Mouse (Mus musculus) spleen, adult 10 weeks (tissue): ENCODE results near the gene Cdc25b. TPM values are rescaled to one million over a fixed set of nuclear protein-coding genes. Genes with fewer than 3 reads are reported as not detected.

Experiments used
- polyA plus RNA-seq: library from polyadenylated mRNA; stranded (reverse); fragments of 350-450 nt; fragmentation: Illumina TruSeq; extraction: RNeasy Lipid Tissue Mini Kit (QIAGEN cat#74804); gene quantifications from one replicate; pipeline ENCODE4 v1.2.3, GENCODE M21; 2015; ENCODE audit warnings: low replicate concordance; ENCODE audit not compliant: insufficient read depth

Cdc25b gene
- polyA plus RNA-seq = 60.5 TPM

GRCm38 (mm10) chr2:131186771-131187601 lies at the start of gene Cdc25b, which contains the start of gene Spef1:
TSS of gene Cdc25b (plus strand) at chr2:131186949.
TSS of gene Spef1 (minus strand) at chr2:131187282.

DNA sequence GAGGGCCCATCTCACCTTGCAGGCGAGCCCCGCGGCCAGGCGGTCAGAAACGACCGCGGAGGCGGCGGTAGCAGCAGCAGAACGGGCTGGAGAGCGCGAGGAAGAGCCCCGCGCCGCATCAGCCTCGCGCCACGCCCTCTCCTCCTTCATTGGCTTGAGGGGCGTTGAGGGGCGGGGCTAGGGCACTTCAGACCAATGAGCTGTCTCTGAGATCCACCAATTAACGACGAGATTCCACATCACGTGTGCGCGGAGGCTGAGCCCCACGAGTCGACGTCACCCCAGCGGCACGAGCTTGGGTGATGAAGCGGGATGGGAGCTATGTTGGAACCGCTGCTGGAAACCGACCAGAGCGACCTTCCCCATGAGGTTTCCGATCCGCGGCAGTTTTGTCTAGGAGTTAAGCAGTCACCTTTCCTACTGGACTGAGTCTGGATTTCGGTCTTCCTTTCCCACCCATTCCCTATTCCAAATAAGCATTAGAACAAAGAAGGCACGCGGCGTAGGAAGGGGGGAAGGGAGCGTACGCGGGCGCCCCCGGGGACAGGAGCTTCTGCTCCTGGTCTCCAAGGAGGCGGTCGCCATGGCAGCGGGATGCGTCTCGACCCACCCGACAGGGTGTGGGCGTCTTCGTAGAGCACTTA lies 26.7 kb upstream of the Cdc25b start, which contains the start of gene 1700037H04Rik:
1700037H04Rik (minus strand) TSS at position 144 of the 644 bp plus-strand sequence.

GRCm38 (mm10) chr2:131179990-131180587 lies 6.7 kb upstream of the Cdc25b start, which contains the start of gene Cenpb:
TSS of gene Cenpb (minus strand) at chr2:131180067.

GRCm38 (mm10) chr2:131206778-131207177 lies 20.0 kb downstream of the Cdc25b start, which contains the start of gene Ap5s1:
TSS of gene Ap5s1 (plus strand) at chr2:131207078.

DNA sequence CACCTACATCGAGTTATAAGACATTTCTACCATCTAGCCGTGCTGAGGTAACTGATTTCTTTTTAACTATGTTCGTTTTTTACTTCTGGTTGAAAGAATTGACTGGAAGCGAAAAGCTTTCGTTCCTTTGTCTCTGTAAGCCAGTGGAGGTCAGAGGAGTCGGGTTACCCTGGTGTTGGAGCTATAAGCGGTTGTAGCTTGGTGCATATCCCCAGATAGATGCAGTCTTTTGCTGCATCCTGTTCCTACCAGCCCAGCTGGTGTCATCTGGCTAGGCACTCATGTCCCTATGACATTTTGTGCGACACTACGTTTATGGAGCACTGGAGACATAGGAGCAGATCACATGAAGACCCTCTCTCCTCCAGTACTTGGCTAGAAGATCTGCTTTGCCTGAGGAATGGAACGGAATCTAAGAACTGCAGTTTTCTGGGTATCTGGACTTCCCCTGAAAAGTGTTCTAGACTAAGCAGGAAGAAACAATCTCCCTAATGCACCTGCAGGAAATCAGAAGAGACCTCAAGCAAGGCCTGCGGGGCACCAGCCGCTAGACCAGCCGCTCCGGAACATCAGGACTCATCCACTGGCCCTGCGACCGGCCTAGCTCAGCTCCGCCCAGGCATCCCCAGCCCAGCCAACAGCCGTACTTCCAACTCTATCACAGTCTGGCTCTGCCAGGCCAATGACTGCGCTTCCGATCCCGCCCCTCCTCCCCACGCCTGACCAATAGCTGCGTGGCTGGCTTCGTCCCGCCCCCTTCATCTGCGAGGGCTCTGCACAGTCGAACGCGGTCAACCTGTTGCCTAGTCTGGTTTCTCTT lies 46.8 kb downstream of the Cdc25b start, which contains the start of gene Mavs:
Mavs (plus strand) TSS at position 757 of the 820 bp plus-strand sequence.

Other genes starting within 250 kb of the Cdc25b start
- gene Gfra4, start 143.9 kb upstream of the Cdc25b start, polyA plus RNA-seq = 0.84 TPM
- 13.7 TPM for gene Adam33, start 123.1 kb upstream of the Cdc25b start, polyA plus RNA-seq
- gene Siglec1, start 100.2 kb upstream of the Cdc25b start, polyA plus RNA-seq = 14.5 TPM
- gene Hspa12b, start 59.7 kb upstream of the Cdc25b start, polyA plus RNA-seq = 1.2 TPM
- not detected for gene Gm11037, start 53.5 kb upstream of the Cdc25b start, polyA plus RNA-seq
- 6.9 TPM for gene 1700037H04Rik, start 26.9 kb upstream of the Cdc25b start, polyA plus RNA-seq
- 18.1 TPM for gene Cenpb, start 6.9 kb upstream of the Cdc25b start, polyA plus RNA-seq
- 2.8 TPM for gene Spef1, start 333 bp downstream of the Cdc25b start, polyA plus RNA-seq
- 7.4 TPM for gene Ap5s1, start 20.1 kb downstream of the Cdc25b start, polyA plus RNA-seq
- 32.0 TPM for gene Mavs, start 47.1 kb downstream of the Cdc25b start, polyA plus RNA-seq
- 55.3 TPM for gene Pank2, start 75.5 kb downstream of the Cdc25b start, polyA plus RNA-seq
- gene Rnf24, start 165.9 kb downstream of the Cdc25b start, polyA plus RNA-seq = 4.0 TPM